Mouse (Mus musculus): Measurements from ENCODE around the gene Brf1. TPM values are rescaled to one million over a fixed set of nuclear protein-coding genes. Genes with fewer than 3 reads are reported as not detected.

The Brf1 gene
- polyA plus RNA-seq, 1 experiment from 2014 or later, result 55.1 TPM

DNA sequence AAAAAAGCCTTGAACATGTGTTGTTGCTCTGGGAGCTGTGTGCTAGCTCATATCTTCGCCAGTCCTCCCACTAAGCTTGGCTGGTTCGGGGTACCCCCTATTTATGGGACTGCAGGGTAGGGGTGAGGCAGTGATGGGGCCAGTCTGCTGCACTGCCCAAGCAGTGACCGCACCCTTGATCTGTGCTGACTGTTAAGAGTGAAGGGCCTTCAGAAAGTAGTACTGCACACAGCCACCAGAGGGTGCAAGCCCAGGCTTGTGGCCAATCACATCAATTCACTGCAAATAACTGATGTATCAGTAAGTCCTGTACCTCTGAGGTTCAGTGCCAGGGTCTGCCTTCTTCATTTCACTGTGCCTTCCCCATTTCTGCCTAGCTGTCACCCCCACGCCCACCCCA, 44.7 kb downstream of the Brf1 start:
- no peak overlapping the region for H3K27ac ChIP-seq (replicated peaks; ENCODE audit: low read depth, low read length)
- peak; percentile 80 for DNase-seq
- H3K9me3 ChIP-seq (ENCODE audit: control insufficient read depth, low read length), result no peaks in the 10 kb centered on the region
- H3K4me1 ChIP-seq (ENCODE audit: control insufficient read depth, insufficient read depth, low read length), result peaks cover 4% of the 10 kb centered on the region
- H3K27me3 ChIP-seq (ENCODE audit: control insufficient read depth, insufficient read depth, low read length), result no peaks in the 10 kb centered on the region
- no peak overlapping the region for H3K9ac ChIP-seq (replicated peaks; ENCODE audit: low read length)
- WGBS, result 36% methylated on average over 4 of the region's 4 CpGs
- peaks cover 28% of the 10 kb centered on the region for H3K36me3 ChIP-seq (ENCODE audit: control insufficient read depth, insufficient read depth, low read length)
- no peak overlapping the region for H3K4me3 ChIP-seq (replicated peaks; ENCODE audit: low read depth, low read length)
- ATAC-seq (ENCODE audit: low FRiP score, low TSS enrichment), result peak; percentile 46; the same call in 1 of the 2 replicates
- H3K4me2 ChIP-seq (ENCODE audit: low read length), result no peak overlapping the region

- H3K4me1 ChIP-seq (ENCODE audit: control insufficient read depth, insufficient read depth, low read length), result peaks cover 17% of the 10 kb centered on the region
- no peak overlapping the region for H3K4me2 ChIP-seq (ENCODE audit: low read length)
- DNase-seq, result no peak
- H3K27me3 ChIP-seq (ENCODE audit: control insufficient read depth, insufficient read depth, low read length), result no peaks in the 10 kb centered on the region
- H3K27ac ChIP-seq (replicated peaks; ENCODE audit: low read depth, low read length), result no peak overlapping the region
- H3K9ac ChIP-seq (replicated peaks; ENCODE audit: low read length), result no peak overlapping the region
- H3K36me3 ChIP-seq (ENCODE audit: control insufficient read depth, insufficient read depth, low read length), result peaks cover 10% of the 10 kb centered on the region; the same call in 1 of the 2 replicates
- 85% methylated on average over 3 of the region's 3 CpGs for WGBS
- H3K4me3 ChIP-seq (replicated peaks; ENCODE audit: low read depth, low read length), result no peak overlapping the region
- H3K9me3 ChIP-seq (ENCODE audit: control insufficient read depth, low read length), result no peaks in the 10 kb centered on the region
- ATAC-seq (ENCODE audit: low FRiP score, low TSS enrichment), result no peak
Measured at GRCm38 (mm10) chr12:112952926-112953565, 47.5 kb downstream of the Brf1 start.

GRCm38 (mm10) chr12:112952433-112952832, 48.1 kb downstream of the Brf1 start:
- Histone ChIP-seq H3K9me3 (ENCODE audit: control insufficient read depth, low read length) (no peaks in the 10 kb centered on the region), H3K4me3 (replicated peaks; ENCODE audit: low read depth, low read length) (no peak overlapping the region), H3K36me3 (ENCODE audit: control insufficient read depth, insufficient read depth, low read length) (peaks cover 6% of the 10 kb centered on the region; the same call in 1 of the 2 replicates), H3K4me2 (ENCODE audit: low read length) (no peak overlapping the region), H3K4me1 (ENCODE audit: control insufficient read depth, insufficient read depth, low read length) (peaks cover 17% of the 10 kb centered on the region), H3K27ac (replicated peaks; ENCODE audit: low read depth, low read length) (no peak overlapping the region), H3K27me3 (ENCODE audit: control insufficient read depth, insufficient read depth, low read length) (no peaks in the 10 kb centered on the region), H3K9ac (replicated peaks; ENCODE audit: low read length) (no peak overlapping the region)
- DNase-seq, result no peak
- WGBS, result 81% methylated on average over 8 of the region's 8 CpGs
- no peak for ATAC-seq (ENCODE audit: low FRiP score, low TSS enrichment)

DNA sequence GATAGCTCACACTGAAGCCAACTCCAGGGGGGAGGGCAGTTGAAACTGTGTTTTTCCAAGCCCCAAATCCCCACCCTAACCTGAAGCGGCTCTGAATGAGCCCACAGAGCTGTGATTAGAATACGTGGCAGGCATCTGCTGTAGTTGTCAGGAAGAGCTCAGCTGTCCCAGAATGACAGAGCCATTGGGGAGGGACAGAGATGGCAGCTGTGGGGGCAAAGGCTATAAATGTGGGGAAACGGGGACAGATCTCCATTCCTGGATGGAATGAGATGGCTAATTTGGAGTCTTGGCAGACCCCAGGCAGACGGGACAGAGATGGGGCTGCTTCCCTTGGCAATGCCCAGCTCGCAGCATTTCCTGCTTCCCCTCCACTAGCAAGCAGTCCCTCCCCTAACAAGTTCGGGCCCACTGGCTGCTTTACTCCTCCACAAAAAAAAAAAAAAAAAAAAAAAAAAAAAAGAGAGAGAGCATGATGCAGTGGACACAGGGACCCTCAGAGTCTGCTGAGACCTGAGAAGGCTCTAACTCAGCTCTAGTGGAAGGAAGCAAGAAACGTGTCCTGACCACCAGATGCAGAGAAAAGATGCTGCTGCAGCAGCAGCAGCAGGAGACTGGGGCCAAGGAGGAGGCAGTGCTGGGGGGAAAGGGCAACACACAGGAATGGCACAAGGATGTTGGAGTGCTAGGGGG, 49.2 kb downstream of the Brf1 start:
- Histone ChIP-seq H3K9me3 (ENCODE audit: control insufficient read depth, low read length) (no peaks in the 10 kb centered on the region), H3K4me2 (ENCODE audit: low read length) (peak overlapping the region; percentile 92), H3K4me1 (ENCODE audit: control insufficient read depth, insufficient read depth, low read length) (peaks cover 17% of the 10 kb centered on the region), H3K4me3 (replicated peaks; ENCODE audit: low read depth, low read length) (peak overlapping the region; percentile 61; the same call in 1 of the 2 replicates), H3K36me3 (ENCODE audit: control insufficient read depth, insufficient read depth, low read length) (no peaks in the 10 kb centered on the region), H3K27ac (replicated peaks; ENCODE audit: low read depth, low read length) (peak overlapping the region; percentile 94), H3K27me3 (ENCODE audit: control insufficient read depth, insufficient read depth, low read length) (no peaks in the 10 kb centered on the region), H3K9ac (replicated peaks; ENCODE audit: low read length) (peak overlapping the region; percentile 88)
- no peak for DNase-seq
- no peak for ATAC-seq (ENCODE audit: low FRiP score, low TSS enrichment)
- 20% methylated on average over 7 of the region's 7 CpGs for WGBS

DNA sequence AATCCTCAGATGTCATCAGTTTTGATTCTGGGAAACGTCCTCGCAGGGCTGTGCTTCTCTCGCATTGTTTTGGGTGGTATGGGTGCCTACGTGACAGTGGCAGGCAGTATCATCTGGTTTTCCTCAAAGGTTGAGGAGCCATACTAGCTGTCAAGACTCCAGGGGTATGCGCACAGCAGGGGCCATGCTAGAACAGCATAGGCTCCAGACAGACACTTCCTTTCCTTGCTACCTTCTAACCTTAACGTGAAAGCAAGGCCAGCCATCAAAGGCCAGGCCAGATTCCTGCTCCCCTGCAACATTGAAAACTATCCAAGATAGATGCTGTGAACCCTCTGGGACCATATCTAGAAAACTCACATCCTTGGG, 49.8 kb downstream of the Brf1 start:
- Histone ChIP-seq H3K4me1 (ENCODE audit: control insufficient read depth, insufficient read depth, low read length) (peaks cover 17% of the 10 kb centered on the region), H3K9me3 (ENCODE audit: control insufficient read depth, low read length) (no peaks in the 10 kb centered on the region), H3K27ac (replicated peaks; ENCODE audit: low read depth, low read length) (peak overlapping the region; percentile 94), H3K27me3 (ENCODE audit: control insufficient read depth, insufficient read depth, low read length) (no peaks in the 10 kb centered on the region), H3K4me3 (replicated peaks; ENCODE audit: low read depth, low read length) (peak overlapping the region; percentile 61), H3K36me3 (ENCODE audit: control insufficient read depth, insufficient read depth, low read length) (no peaks in the 10 kb centered on the region), H3K9ac (replicated peaks; ENCODE audit: low read length) (peak overlapping the region; percentile 88), H3K4me2 (ENCODE audit: low read length) (peak overlapping the region; percentile 92)
- WGBS, result 3% methylated on average over 6 of the region's 6 CpGs
- DNase-seq (no peak), ATAC-seq (ENCODE audit: low FRiP score, low TSS enrichment) (peak; percentile 25; the same call in 1 of the 2 replicates)

DNA sequence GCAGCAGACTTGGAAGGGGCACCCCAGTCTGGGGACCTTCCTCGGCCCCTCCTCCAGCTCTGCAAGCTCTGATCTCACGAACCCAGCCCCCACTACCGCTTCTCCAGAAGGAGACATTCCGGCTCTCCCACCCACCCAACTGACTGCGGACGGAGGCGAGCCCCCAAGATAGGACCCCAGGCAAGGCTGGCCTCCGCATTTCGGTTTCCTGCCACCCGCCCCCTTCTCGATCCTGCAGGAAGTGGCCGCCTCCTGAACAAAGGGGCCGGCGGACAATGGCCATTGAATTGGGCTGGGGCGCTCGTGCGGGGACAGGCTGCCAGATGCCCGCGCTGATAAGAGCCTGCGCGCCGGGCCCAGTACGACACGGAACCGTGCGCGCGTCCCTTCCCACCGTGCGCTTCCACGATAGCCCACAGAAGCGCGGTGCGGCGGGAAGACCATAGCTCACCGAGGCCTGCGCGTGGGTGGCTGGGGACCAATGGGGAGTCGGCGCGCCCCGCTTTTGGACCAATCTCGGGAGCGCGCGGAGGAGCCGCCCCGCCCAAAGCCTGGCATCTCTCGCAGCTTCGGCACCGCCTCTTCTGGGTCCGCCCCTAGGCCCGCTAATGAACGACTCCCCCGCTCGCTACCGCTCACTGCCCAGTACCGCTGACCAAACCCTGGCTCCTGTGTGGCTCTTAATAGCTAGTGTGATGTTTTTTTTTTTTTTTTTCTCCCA, 50.3 kb downstream of the Brf1 start:
- peak overlapping the region; percentile 92 for H3K4me2 ChIP-seq (ENCODE audit: low read length)
- peak overlapping the region; percentile 94 for H3K27ac ChIP-seq (replicated peaks; ENCODE audit: low read depth, low read length)
- DNase-seq (peak; percentile 98), ATAC-seq (ENCODE audit: low FRiP score, low TSS enrichment) (peak; percentile 91)
- H3K9me3 ChIP-seq (ENCODE audit: control insufficient read depth, low read length), result no peaks in the 10 kb centered on the region
- H3K27me3 ChIP-seq (ENCODE audit: control insufficient read depth, insufficient read depth, low read length), result no peaks in the 10 kb centered on the region
- WGBS, result under 1% methylated on average over 58 of the region's 58 CpGs
- peak overlapping the region; percentile 61 for H3K4me3 ChIP-seq (replicated peaks; ENCODE audit: low read depth, low read length)
- H3K9ac ChIP-seq (replicated peaks; ENCODE audit: low read length), result peak overlapping the region; percentile 88
- H3K4me1 ChIP-seq (ENCODE audit: control insufficient read depth, insufficient read depth, low read length), result peaks cover 17% of the 10 kb centered on the region
- H3K36me3 ChIP-seq (ENCODE audit: control insufficient read depth, insufficient read depth, low read length), result no peaks in the 10 kb centered on the region

DNA sequence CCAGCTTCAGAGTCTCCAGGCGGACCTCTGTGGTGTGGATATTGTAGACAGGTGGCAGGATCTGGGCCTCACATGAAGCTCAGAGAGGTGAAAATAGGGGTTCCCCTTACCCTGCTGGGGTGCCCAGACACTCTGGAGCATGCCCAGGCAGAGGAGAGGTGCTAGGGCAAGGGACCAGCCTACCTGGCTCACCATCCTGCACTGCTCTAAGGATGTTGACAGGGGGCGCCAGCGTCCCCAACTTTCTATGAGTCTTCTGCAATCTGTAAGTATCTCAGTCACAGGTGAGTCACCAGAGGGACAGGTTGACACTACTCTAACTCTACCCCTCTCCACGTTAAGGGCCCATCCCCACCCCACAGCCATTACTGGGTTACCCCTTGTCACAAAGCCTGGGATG, 53.2 kb downstream of the Brf1 start:
- Histone ChIP-seq H3K36me3 (ENCODE audit: control insufficient read depth, insufficient read depth, low read length) (no peaks in the 10 kb centered on the region), H3K4me2 (ENCODE audit: low read length) (no peak overlapping the region), H3K9me3 (ENCODE audit: control insufficient read depth, low read length) (no peaks in the 10 kb centered on the region), H3K27ac (replicated peaks; ENCODE audit: low read depth, low read length) (no peak overlapping the region), H3K27me3 (ENCODE audit: control insufficient read depth, insufficient read depth, low read length) (no peaks in the 10 kb centered on the region), H3K4me3 (replicated peaks; ENCODE audit: low read depth, low read length) (no peak overlapping the region), H3K4me1 (ENCODE audit: control insufficient read depth, insufficient read depth, low read length) (peaks cover 18% of the 10 kb centered on the region), H3K9ac (replicated peaks; ENCODE audit: low read length) (no peak overlapping the region)
- DNase-seq (no peak), ATAC-seq (ENCODE audit: low FRiP score, low TSS enrichment) (no peak)
- 27% methylated on average over 4 of the region's 4 CpGs for WGBS

DNA sequence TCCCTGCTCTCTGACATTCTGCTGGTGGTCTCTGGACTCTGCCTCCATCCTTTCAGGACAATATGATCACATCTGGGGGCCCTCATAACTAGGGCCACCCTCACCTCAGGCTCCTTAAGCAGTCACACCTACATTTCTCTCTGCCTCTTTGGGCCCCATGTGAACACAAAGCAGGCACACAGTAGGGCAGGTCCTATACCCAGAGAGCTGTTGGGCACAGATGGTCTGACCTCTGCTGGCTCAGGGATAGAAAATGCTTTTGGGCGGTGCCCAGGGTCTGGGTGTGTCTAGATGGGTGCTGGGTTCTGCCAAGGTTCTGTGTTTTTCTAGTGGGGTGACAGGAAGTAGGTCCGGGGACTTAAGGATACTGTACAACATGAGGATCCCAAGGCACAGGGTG, 56.8 kb downstream of the Brf1 start:
- Histone ChIP-seq H3K9ac (replicated peaks; ENCODE audit: low read length) (no peak overlapping the region), H3K4me1 (ENCODE audit: control insufficient read depth, insufficient read depth, low read length) (peaks cover 9% of the 10 kb centered on the region), H3K27ac (replicated peaks; ENCODE audit: low read depth, low read length) (no peak overlapping the region), H3K36me3 (ENCODE audit: control insufficient read depth, insufficient read depth, low read length) (no peaks in the 10 kb centered on the region), H3K27me3 (ENCODE audit: control insufficient read depth, insufficient read depth, low read length) (no peaks in the 10 kb centered on the region), H3K4me2 (ENCODE audit: low read length) (no peak overlapping the region), H3K4me3 (replicated peaks; ENCODE audit: low read depth, low read length) (no peak overlapping the region), H3K9me3 (ENCODE audit: control insufficient read depth, low read length) (no peaks in the 10 kb centered on the region)
- 86% methylated on average over 2 of the region's 2 CpGs for WGBS
- DNase-seq (no peak), ATAC-seq (ENCODE audit: low FRiP score, low TSS enrichment) (no peak)

Data from midbrain, embryonic 14.5 days (tissue).